Mouse (Mus musculus) spleen, postnatal 10 days (tissue): ENCODE data around the gene Rere.
"Not testable (repeated sequence)": the region's sequence is repeated elsewhere in the genome, so short reads cannot be mapped to it uniquely, and the experiment has no call there.

Experiments
- DNase-seq, 2 experiments: peaks; one replicate each; pipeline ENCODE4 v3.0.0; 2021 to 2022; ENCODE audit warnings: low spot score in 2 of 2

Rere gene

GRCm38 (mm10) chr4:150254416-150254815 is 27.0 kb upstream of the Rere start:
- no peak for DNase-seq

DNA sequence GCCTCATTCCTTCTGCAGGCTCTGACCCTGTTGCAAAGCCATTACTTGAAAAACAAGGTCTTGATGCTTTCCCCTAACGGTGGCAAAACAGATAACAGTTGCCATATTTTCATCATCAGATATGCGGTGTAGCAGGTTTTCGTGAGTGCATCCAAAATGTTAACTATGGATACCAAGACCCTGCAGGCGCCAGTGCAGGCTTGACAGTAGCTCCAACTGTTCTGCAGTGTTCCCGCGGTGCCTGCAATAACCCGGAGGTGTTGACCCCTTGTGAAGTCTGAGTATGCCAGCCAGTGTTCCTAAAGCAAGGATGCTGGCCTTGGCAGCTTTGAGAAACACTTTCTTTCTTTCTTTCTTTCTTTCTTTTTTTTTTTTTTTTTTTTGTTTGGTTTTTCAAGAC is 26.3 kb upstream of the Rere start:
- DNase-seq = no peak

DNA sequence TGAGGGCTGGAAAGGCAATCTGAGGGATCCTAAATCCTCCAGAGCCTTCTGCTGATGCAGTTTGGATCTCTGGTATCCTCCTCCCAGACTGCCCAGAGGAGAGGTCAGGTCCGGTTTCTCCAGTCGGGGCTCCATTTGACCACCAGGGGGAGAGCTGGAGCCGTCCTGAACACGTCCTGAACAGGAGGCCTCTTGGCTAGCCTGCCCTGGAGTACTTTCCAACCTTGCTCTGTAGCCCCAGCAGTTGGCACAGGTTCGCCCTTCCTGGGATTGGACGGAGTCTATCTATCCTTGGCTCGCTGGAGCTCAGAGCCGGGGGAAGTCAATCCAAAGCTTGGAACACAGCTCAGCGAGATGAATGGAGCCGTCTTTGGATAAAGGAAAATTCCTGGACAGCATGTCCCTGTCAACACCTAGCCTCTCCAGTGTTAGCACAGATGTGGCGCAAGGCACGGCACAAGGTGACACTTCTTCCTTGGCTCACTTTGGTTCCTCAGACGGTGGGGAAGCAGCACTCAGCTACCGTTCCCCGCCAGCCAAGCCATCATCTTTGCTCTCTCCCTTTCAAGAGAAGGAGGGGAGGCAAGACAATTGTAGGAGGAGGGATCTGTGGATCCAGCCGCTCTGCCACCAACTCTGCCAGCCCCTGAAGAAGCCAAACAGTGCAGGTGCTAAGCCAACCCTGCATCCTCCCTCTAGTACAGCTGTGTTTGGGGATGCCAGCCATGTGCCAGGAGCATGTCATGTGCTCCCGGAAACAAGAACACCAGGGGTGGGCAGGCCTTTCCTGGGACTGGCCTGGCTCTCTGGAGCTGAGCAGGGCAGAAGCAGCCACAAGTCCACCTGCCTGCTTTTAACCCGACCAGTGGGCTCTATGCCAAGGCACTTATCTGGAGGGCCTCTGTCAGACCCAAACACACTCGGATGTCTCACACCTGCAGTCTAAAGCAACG is 23.9 kb upstream of the Rere start:
- peak; percentile 64 to 82 for DNase-seq

DNA sequence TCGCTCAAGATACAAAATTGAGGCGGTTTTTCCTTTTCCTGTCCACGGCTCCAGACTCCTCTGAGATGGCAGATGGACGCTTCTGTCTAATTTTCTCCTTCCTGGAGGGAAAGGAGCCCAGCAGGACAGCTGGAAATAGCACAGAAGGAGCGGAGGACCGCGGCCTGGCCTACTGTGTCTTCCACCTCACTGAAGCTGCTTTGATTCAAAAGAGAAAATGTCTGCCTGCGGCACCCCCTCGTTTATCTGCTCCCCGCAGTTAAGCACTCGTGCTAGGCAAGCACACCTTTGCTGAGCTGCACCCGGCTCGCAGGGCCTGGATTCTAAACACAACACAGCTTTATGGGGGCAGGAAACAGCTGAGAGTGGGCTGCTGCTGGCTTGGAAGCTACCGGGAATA is 23.1 kb upstream of the Rere start:
- no peak for DNase-seq

DNA sequence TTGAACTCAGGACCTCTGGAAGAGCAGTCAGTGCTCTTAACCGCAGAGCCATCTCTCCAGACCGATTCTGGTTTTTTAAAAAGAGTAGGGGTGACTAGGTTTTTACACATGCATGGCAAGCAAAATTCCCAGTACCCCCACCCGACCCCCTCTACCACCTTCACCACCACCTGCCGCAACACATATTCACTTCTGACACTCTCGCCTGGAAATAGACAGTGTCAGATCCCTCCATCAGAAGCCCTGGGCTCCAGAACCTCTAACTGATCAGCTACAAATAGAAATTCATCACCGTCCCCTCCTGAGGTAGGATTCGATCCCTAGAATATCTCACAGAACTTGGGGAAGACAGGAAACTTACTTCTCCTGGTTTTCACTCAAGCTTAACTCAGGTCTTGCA is 21.9 kb upstream of the Rere start:
- DNase-seq = no peak

DNA sequence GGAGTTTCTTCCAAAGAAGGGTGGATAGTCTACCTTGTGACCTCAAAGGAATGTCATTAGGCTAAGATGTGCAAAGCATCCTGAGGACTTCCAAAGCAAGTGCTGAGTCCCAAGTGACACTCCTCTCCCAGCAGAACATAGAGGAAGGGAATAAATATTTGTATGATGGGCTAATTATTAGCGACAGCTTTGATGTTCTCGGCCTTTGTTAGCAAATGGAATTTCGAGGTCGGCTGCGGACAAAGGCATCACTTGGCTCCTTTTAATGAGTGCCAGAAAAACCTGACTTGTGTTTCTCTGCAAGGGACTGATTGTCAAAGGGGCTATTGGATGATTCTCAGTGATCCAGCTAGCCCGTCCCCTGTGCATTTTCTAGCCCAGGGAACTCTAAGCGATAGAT is 21.3 kb upstream of the Rere start:
- DNase-seq = no peak

DNA sequence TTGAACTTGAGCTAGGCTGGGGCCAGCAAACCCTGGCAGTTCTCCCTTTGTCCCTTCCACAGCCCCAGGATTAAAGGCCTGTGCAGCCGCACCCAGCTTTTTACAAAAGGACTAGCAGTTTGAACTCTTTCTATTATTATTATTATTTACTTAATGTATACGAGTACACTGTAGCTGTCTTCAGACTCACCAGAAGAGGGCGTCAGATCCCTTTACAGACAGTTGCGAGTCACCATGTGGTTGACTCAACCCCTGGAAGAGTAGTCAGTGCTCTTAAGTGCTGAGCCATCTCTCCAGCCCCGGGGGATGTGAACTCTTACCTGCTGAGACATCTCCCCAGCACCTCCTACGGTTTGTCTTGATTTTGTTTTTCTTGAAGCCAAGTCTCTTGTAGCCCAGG is 20.7 kb upstream of the Rere start:
- DNase-seq = no peak

DNA sequence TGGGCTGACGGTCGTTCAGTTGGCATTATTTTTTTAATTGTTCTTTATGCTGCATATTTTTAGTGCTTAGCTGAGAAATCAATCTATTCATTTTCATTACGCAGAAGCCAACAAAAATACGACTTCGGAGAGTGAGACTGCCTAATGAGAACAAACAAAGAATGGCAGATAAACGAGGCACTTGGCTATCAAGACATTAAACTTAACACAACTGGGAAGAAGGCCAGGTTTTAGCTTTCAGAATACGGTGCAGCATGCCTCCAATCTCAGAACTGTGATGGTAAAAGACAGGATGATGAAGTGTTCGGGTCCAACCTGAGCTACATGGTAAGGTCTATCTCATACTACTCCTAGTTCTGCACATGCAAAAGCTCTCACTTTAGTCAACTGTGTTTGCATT is 19.1 kb upstream of the Rere start:
- DNase-seq = no peak

DNA sequence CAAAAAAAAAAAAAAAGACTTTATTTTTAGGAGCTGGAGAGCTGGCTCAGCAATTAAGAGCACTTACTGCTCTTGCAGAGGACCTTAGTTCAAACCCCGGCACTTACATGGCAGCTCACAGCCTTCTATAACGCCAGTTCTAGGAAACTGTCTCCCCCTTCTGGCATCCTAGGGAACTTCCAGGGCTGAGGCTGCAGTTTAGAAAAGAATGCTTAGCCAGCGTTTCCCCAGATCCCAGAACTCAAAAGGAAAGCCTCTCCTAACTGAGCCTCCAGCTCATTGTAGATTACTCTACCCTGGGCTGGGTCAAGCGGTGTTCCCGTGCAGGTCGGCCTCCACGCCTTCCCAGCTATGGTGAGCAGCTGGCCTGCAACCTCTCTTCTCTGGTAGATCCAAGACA is 16.5 kb upstream of the Rere start:
- DNase-seq = peak in 1 of 2 experiments; percentile 38

- no peak for DNase-seq
Observed at GRCm38 (mm10) chr4:150265471-150265870, 16.0 kb upstream of the Rere start.

DNA sequence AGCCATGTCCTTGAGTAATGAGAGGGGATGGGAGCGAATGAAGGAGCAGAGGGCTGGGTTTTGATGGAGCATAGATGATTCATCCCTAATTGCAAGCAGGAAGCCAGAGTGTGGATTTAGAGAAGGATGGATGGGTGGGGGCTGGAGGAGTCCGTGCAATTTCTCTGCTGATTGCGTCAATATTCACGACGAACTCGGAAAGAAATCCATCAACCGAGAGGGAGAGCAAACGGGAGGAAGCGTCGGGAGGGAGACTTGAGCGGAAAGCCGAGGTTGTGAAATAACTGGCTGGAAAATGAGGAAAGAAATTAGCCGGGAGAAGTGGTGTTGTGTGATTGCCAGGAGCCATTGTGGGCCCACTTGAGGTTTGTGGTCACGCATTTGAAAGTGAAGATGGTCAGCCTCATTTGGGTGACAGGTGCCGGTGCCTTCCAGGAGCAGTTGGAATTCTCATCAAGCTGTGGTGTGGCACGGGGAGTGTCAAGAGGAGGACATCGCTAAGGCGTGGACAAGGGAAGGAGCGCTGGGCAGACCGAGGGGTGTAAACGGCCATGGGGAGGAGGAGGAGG is 14.7 kb upstream of the Rere start:
- DNase-seq = no peak

DNA sequence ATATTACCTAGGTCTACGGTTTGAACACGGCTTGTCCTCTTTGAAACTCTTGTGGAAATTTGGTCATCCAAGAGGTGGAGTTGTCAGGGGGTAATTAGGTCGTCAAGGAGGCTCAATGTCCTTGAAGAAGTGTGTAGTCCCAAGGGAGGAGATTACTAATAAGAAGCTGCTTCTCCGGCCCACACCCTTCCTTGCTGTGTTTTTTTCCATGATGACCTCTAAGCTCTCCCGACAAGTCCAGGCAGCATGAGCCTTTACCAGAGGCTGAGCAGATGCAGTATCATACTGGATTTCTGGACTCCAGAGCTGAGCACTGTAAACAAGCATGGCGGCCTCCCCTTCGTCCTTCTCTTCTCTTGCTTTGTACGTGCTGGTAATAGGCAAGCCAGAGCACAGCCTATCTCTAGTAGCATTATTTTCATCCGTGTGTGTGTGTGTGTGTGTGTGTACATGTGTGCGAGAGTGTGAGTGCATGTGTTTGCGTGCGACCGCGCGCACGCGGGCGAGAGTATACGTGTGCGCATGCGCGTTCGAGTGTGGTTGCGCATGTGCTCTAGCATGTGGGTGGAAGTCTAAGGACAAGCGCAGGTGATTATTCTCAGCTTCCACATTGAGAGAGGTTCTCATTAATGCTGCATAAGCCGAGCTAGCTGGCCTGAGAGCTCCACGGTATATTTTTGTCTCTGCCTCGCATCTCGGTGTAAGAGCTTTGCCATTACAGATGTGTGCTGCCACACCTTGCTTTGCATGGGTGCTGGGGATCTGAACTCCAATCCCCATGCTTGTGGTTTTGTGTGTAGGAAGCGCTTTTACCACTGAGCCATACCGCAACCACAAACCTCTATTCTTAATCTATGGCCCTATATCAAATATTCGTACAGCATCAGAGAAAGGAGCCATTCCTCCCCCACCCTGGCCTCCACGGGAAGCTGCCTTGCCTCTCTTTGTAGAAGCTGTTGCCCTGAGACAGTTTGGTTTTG is 12.5 kb upstream of the Rere start:
- DNase-seq = no peak

DNA sequence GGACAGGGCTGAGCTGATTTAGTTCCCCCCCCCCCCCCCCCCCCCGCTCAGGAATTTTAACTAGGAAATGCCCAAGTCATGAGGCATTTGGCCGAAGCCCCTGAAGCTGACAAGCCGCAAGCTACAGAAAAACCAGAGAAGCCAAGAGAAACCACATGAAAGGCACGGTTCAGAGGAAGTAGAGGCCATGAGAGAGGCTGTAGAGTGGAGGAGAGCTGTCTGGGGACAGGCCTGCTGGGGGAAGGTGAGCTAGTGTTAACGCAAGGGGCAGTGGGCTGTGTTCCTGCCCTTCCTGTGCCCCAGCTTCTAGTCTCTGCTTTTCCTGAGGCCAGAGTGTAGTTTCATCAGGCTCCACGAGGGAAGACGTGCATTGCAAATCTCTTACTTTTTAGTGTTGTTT is 11.8 kb upstream of the Rere start:
- DNase-seq = peak in 1 of 2 experiments; percentile 29

GRCm38 (mm10) chr4:150270718-150271117 is 10.7 kb upstream of the Rere start:
- DNase-seq = not testable (repeated sequence)

DNA sequence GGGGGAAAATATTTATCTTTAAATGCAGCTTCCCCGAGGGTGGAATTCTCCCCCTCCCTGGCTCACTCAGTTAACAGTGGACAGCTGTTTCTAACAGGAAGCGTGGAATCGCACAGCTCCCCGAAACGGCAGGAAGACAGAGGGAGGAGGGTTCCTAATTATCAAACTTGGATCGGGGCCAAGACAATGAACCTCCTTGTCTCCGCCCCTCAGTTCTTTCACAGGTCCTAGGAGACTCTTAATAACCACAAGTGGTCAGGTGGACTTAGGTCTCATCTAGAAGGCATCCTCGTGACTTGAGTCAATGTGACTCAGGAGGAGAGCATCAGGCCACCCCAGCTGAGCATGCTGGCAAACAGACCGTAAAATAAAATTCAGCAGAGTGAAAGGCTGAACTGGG is 8.7 kb upstream of the Rere start:
- DNase-seq = no peak

DNA sequence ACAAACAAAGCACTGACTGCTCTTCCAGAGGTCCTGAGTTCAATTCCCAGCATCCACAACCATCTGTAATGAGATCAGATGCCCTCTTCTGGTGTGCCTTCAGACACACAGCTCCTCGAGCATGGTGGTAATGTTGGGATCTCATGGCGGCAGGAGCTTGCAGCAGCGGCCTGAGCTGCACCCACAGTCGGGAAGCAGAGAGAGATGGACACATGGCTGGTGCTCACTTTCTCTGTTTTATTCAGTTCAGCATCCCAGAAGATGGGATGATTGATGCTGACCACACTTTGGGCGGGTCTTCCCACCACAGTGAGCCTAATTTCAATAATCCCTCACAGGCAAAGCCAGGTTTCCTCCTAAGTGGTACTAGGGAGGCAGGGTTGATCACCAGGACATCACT is 5.9 kb upstream of the Rere start:
- DNase-seq = no peak

GRCm38 (mm10) chr4:150279336-150279735 is 2.1 kb upstream of the Rere start:
- not testable (repeated sequence) for DNase-seq

DNA sequence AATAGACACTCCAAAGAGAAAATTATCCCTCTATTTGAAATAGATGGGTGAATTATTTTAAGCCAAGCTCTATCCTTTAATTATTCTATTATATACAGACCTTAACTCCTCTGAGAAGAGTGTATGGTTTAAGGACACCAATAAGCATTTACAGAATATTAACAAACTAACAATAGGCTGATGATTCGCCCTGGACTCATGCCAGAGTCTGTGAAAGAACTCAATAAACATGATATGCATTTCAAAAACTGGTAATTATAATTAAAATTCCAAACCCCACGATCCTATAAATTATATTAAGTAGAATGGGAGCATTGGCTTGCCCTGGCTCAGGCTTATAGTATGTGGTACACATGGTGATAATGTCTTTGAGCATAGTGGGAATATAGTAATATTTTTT is 1.4 kb upstream of the Rere start:
- DNase-seq = no peak

DNA sequence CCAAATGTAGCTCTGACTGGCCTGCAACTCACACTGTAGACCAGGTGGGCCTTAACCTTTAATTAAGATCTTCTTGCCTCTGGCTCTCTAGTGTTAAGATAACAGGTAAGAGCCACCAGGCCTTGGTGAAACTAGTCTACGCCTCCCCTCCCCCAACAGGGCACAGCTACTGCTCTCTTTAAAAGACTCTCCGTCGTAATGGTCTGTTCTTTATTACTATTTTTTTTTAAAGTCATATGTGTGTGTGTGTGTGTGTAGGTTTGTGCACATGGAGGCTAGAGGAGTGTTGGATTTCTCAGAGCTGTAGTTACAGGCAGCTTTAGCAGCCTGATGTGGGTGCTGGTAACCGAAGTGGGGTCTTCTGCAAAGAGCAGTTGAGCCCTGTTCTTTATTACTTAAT is 987 bp upstream of the Rere start:
- DNase-seq = no peak

GRCm38 (mm10) chr4:150281891-150282630 is 615 bp downstream of the Rere start:
- peak; percentile 61 for DNase-seq

DNA sequence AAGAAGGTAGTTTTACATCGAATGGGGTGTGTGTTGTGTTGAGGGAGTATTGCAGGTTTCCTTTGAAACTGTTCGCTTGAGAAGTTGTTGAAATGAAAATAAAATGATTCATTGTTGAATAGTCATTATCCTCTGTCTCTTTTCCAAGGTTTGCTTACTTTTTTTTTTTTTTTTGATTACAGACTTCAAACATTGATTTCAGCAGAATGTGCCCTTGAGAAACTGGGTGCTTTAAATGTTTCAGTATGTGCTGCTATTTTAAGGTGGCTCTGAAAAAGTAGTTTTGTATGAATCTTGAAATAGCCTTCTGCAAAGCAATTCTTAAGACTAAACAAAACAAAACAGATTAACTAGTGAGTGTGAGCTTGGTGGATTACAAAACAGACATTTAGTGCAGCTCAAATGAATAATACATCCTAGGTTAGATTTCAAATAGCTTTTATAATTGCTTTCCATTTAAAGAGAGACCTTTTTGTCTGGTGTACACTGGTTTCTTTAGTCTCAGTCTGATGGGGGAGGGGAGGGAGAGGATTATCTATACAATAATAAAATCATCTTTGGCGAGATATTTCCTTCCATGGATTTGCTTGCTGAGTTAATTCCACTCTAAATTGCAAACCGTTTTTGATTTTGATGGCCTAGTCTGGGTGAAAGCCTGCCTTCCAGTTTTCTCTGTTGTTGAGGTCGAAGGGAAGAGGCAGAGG is 1.3 kb downstream of the Rere start:
- no peak for DNase-seq
